Mouse (Mus musculus): Measurements from ENCODE around the gene Ltbr.

DNA sequence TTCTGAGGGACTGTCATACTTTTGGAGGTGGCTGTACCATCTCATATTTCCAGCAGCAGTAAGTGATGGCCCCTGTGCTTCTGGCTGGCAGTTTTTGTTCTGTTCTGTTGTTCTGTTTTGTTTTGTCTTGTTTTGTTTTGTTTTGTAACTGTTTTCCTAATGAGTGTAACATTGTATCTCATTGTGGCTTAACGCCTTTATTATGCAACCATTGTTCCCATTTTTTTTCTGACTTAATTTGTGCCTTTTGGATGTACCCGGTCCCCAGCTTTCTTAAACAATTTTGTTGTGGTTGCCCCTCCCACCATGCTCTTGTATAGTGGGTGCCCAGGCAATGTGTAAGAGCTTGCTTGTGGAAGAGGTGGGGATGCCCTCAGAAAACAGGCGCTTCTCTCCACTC, 28.5 kb upstream of the Ltbr start:
- TF ChIP-seq CTCF (conservative IDR thresholded peaks at IDR 0.05; ENCODE audit: insufficient read depth, insufficient read length, low read depth, low read length) (no peak), POLR2A (IDR thresholded peaks at IDR 0.05; ENCODE audit: low read depth, low read length) (no peak)
